Mouse (Mus musculus) CD8-positive naive resting alpha-beta T cell, adult 2 months (primary cell): ENCODE measurements around the gene Gpx4.

Experiments used
- DNase-seq, 2 experiments: peaks; one replicate each; pipeline ENCODE4 v3.0.0; 2022; ENCODE audit warnings: low read depth in 2 of 2, low spot score in 2 of 2

The Gpx4 gene

DNA sequence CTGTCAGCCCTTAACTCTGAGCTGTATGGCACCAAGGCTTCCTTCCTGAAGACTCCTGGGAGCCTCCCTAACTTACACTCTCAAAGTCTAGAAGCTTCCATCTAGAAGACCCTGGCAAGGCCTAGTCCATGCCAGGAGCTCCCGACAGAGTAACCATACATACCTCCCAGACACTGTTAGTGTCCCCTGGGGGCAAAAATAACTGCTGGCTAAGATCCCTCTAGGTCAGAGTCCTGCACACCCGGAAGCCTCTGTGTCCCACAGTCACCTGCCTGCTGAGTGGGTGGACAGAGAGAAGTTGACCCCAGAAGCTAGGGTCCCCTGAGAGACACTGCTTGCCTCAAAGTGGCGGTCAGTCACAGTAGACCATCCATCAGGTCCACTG lies 24.5 kb downstream of the Gpx4 start:
- no peak for DNase-seq

DNA sequence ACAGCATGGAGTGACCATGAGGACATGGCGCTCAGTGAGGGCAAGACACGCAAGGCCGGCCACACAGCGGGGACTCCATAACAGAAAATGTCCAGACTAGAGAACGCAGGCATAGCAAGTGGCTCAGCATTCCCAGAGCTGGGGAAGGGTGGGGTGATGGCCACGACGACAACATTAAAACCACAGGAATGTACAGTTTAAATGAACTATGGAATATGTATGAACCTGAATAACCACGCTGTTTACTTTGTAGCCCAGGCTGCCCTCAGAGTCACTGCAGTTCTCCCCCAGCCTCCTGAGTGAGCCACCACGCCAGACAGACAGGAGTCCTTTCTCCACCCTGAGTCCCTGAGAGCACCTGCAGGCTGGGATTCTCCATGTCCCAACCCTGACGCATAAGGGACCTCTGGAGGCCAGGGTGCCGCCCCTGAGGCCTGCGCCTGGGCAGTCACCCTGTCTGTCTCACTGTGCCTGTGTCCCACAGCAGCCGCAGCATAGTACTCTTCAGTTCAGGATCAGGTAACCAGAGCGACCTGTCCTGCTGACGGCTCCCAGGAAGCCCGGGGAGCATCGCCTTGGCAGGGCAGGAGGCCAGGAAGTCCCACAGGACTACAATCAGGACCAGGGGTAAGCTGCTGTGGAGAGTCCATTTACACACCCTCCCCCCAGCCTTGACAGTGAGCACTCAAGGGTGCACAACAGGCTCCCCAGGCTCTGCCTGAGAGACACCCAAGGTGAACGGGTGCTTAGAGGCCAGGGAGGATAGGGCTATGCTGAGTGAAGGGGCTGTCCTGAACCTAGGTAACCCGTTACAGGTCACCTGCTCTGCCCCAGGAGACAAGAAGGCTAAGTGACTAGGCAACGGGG lies 25.9 kb downstream of the Gpx4 start:
- DNase-seq = no peak

DNA sequence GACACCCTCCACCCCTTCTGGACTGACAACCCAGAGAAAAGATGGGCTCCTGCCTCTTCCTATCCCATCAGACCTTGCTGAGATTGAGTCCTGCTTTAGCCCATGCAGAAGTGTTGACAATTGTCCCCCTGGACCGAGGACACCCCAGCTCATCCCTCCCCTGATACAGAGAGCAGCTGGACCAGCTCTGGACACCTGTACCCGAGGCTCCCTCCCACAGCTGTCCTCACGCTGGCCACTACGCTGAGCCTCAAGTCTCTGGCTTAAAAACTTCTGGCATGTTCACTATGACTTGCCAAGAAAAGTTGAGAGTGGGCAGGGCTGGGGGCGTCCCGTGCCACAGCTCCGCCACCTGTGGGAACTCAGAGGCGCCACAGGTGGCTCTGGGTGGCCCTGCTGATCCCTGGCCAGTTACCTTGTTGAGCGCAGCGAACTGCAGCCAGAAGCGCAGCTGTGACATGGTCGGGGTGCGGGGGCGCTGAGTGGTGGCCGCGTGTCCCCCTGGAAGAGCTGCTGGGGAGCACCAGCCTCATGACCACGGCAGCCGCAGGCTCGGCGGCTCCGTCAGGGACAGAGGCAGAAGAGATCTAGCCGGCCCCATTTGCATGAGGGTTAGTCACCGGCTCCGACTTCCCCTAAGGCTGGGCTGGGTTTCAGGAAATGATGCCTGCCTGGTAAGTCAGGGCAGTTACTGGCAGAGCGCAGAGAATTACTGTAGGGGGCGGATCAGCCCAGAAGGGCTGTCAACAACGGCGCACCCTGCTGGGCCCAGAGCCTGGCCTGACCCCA lies 28.0 kb downstream of the Gpx4 start:
- peak; percentile 73 to 79 for DNase-seq

DNA sequence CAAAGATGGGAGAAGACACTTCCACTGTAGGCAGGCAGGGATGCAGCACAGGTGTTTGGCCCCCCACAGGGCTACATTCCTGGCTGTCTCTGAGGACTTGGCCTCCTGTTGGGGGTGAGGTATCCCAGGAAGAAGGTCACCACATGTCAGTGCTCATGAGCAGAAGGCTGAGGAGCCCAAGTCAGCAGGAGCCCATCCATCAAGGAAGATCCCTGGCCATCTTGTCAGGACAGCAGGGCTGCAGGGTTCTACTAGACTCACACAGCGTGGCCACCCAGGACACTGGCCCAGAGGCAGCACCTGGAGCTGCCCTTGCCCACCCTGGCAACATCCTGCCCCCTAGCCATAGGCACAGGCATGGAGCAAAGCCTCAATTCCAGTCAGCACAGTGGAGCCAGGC lies 29.0 kb downstream of the Gpx4 start:
- no peak for DNase-seq

DNA sequence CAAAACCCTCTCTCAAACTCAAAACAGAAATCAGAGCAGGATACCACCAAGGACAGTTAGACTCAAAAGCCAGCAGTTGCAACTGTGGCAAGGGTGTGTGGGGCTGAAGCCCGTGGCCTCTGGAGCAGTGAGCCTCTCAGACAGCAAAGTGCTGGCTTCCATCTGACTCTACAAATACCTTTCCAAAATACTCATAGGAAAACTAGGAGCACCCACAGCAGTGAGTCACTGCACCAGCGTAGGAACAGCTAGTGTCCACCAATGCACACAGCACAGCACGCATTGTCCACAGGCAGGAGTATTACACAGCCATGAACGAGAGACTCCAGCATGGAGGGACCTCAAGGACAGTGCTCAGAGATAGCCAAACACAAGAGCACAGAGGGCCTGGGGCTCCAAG lies 29.4 kb downstream of the Gpx4 start:
- no peak for DNase-seq

DNA sequence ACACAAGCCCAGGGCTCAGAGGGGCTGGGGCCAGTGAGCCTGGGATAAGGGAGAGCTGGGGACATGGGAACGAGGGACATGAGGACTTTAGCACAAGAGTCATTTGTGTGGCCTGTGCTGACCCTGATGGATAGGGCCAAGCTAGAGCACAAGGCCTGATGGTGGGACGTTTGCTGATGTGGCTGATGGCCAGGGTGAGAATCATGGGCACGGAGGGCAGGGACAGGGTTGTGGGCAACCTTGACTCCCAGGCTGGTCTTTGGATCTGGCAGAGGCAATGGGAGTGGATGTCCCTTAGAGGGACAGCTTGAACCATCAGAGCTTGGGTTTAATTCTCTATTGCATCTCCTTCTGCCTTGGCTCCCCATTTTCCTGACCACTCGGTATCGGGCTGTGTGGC lies 30.3 kb downstream of the Gpx4 start:
- no peak for DNase-seq

DNA sequence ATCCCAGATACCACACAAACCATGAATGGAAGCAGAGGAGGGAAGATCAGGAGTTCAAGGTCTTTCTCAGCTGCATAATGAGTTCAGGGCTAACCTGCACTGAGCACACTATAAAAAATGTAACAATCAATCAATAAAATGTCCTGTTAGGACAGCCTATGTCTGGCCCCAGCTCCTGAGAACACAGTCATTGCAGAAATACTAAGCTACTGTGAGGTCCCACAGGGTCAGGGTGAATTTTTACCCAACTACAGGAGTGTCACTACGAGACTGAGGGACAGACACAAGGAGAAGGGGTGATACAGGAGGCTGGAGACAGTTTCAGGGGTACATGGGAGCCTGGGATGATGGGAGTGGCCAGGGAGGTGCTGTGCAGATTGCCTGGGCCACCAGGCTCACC lies 31.4 kb downstream of the Gpx4 start:
- DNase-seq = no peak

DNA sequence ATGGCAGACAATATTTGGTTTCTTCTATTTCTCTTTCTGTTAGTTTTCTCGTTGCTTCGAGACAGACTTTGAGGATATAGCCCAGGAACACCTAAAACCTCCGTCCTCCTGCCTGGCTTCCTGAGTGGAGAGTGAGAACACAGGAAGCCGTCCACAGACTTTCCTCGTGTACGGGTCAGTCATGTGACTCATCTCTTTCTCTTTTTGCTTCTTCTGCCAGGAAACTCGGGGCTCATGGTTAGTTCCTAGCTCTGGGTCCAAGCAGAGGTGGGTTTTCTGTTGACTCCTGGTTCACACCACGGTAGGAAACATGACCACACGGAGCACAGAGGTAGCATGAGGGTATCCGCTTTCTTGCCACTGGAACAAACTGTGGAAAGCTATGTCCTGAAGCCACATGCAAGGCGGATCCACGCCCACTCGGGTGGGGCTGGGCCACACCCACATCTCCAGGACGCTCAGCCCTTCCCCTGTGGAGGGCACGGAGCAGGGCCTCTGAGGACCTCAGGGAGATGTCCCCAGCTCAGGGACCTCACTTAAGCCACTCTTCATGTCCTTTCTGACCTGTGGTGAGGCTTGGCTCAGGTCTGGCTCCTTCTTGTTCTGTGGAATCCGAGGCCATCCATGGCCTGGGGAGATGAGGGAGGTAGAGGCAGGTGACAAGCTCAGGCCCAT lies 33.6 kb downstream of the Gpx4 start:
- DNase-seq = no peak

DNA sequence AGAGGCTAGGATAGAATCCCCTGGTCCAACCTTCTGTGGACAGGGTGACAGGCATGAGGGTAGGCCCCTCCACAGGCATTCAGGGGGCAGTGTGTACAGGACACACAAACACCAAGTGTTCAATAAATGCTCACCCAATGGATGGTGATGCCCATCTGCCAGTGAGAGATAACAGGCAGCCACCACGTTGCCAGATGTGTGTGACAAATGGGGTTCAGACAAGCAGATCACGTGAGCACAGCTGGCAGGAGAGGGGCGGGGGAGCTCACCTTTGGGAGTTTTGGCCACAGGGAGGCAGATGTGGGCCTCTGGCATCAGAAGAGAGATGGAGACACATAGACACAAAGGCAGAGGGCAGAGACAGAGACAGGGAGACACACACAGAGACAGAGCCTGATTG lies 34.1 kb downstream of the Gpx4 start:
- no peak for DNase-seq

DNA sequence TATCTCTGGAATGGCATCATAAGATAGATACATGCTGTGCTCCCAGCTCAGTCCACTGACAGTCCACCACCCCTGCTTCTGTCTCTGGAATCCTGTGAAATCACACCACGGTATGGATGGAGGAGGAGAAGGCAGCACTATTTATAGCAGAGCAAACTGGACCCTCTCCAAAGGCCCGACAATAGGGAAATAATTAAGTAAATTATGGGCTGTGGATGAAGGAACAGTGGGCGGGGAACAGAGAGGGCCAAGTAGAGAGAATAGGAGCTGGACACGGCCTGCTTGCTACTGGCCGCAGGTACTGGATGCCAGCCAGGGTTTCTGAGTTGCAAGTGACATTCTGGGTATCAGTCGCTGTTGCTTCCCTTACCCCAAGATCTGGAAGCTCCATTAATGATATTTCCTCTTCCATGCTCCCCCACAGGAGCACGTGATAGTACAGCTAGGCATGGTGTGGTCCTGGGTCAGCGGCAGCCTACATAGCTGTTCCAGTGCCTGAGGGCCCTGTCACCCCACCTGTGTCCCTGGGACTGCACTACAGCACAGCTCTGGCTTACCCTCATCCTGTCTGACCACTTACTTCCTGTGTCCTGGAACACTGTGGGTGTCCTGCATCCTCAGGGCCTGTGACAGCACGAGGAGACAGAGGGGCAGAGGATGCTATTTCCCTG lies 38.0 kb downstream of the Gpx4 start:
- no peak for DNase-seq

DNA sequence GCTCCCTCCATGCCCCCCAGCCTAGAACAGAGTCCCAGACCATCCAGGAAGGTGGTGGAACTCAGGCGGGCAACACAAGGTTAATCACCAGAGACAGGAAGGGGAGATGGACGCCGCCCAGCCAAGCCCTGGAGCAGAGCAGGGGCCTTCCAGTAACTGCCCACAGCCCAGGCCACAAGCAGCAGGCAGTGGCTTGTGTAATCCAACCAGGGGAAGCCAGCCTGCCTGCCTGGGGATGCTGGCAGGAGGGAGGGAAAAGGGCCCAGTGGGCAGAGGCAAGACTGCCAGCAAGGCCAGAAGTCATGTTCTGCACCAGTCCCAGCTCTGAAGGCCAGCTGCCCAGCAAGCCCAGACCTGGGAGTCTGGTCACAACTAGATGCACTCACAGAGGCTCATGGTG lies 39.9 kb downstream of the Gpx4 start:
- no peak for DNase-seq

DNA sequence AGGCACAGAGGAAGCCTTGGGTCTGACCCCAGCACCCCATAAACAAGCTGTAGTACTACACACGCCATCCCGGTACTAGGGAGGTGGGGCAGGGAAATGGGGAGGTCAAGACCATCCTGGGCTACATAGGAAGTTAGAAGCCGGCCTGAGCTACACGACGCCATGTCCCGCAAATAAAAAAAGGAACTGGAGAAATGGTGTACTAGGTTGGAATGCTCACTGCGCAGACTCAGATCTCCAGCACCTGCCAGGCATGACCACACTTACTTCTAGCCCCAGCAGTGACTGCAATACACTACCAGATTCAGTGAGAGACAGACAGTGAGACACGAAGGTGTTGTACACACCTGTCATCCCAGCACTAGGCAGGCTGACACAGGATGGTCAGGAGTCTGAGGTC lies 40.5 kb downstream of the Gpx4 start:
- DNase-seq = no peak

DNA sequence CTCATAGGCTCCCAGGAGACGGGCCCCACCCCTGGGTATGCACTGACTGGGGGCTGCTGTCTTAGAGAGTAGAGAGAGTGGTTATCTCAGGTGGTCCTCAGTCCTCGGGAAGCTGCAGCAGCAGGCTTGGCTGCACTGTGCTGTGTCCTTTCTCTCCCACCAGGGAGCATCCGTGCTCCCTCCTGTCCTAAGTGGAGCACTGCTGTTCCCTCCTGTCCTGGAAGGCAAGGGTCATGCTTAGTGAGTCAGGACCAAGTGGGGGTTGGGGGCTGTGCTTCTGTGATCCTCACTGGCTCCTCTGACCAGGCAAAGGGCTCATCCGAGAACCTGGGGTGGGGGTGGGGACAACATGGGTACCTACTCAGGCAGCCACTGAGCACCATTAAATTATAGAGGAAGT lies 42.2 kb downstream of the Gpx4 start:
- no peak for DNase-seq

DNA sequence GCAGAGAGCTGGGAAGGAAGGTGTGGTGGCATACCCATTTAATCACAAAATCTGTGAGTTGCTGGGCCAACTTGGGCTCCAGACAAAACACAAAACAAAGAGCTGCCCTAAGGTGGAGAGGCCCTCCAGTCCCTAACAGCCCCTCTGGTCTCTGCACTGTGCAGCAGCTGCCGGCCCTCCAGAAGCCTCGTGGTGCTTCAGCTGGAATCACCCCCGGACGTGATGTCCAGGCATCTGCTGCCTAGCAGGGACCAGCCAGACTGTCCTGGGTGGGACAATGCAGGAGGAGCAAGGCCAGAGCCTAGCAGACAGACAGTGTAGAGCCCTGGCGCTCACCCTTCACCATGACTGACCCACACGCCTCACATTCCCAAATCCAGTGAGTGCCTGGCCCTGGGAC lies 44.6 kb downstream of the Gpx4 start:
- no peak for DNase-seq

DNA sequence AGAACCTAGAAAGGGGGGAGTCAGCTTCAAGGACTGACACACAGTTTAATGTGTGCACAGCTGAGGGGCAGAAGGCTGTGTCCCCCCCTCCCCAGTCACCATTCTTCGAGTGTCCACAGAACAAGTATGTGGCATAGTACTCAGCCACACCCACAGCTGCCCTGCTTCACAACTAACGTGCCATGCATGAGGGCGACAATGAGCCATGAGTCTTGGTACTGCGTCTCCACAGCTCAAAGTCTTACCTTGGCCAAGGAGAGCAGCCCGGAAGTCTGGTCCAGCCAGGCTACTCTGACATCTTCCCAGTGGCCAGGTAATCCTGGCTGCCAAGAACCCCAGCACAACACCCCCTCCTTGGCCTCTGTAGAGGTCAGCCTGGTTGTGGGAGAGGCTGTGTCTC lies 45.7 kb downstream of the Gpx4 start:
- no peak for DNase-seq

DNA sequence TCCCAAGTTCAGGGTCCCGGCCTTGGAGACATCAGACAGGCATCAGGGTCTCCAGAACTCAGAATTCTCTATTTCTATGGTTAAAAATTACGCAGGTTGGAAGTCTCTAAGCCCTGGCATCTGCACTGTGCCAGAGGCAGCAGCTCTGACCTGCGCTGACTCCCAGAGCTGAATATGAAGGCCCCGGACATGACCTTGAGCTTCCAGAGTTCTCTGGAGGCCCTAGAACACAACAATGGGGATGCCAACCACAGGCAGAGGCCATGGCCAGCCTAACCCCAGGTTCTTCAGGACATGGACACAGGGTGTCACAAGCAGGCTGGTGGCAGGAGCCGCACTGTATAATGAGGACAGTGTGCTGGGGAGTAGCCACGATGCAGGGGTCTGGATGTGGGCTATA lies 47.1 kb downstream of the Gpx4 start:
- no peak for DNase-seq

DNA sequence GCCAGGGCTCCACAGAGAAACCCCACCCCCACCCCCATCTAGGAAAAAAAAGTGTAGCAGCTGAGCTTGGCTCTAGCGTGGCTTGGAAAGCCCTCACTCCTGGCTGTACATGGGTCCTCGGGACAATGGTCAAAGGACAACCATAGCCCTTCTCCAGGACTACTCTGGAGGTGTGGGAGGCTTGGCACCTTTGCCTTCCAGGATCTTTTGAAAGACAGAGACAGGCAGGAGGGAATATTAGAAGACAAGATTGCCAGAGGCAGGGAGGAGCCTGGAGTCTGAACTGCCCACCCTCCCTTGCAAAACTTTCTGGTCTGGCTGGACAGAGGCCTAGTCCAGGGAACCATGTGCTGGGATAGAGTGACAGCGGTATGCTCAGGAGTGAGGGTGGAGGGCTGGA lies 47.7 kb downstream of the Gpx4 start:
- DNase-seq = no peak

DNA sequence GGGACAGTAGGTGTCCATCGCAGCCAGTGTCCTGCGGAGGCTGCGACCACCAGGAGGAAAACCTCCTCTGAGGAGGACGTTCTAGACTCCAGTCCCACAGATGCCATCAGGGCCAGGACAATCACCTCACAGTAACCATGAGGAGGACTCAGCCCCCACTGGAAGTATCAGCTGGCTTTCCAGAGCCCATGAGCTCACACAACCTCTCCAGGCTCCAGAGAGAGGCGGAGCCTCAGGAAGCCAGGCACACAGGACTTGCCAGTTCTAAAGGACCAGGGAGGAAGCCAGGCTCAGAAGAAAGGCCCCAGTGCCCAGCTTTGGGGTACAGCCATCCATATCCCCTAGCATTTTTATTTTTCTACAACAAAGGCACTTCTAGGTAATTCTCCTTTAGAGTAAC lies 48.6 kb downstream of the Gpx4 start:
- no peak for DNase-seq

DNA sequence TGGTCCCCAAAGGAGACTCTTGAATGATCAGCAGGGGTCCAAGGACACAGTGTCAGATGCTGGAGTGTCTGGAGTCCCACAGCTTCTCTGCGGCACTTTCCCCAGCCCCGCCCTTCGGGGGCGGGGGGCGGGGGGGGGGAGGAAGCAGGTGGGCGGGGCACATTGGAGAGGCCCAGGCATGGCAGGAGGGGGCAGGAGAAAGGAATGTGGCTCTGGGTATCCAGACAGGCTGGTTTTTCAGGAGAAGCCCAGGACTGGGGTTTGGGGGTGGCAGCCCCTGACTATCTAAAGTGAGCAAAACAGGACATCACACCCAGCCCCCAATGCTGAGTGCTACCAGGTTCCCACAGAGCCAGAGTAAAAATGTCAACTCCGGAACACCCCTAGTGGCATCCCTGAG lies 50.3 kb downstream of the Gpx4 start:
- no peak for DNase-seq

DNA sequence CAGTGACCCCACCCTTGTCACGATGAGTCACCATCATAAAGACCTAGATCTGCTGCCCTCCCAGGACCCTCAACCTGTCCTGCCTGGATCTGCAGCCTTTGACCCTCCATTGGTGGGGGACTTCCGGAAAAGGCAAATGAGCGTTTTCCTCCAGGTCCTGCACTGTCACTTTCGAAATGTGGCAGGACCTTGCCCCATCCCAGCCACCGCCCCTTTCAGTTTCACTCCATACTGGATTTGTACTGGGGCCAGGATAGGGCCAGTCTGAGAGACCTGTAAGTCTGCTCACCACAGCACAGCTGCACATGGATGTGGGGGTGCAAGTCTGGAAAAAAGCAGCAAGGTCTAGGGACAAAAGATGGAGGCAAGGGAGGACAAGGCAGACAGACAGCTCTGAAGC lies 51.7 kb downstream of the Gpx4 start:
- no peak for DNase-seq

DNA sequence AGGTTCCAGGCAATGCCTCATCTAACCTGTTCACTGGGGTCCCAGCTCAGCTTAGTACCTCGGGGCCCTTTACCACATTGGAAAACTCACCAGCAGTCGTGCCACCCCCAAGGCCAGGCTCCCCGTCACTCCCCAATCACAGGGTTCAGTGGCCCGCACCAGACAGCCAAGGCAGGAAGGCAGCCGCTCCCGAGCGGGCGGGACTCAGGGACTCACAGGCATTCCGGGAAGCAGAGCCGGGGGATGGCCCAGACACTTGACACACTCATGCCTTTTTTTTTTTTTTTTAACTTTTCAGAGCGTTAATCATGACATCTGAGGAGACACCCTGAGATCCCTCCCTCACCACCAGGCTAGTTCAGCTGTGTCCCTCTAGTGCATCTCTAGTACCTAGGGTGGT lies 54.0 kb downstream of the Gpx4 start:
- DNase-seq = no peak
